Mouse (Mus musculus) heart, adult 2 months (tissue): ENCODE measurements around the gene Pold2.

Experiments used
- CTCF ChIP-seq: fragments of 200-600 bp; IDR thresholded peaks from 2 replicates; pipeline ENCODE4 v1.8.1; 2022; ENCODE audit warnings: antibody characterized with exemption, mild to moderate bottlenecking, moderate library complexity
- EP300 ChIP-seq: fragments of 200-500 bp; IDR thresholded peaks from 2 replicates; pipeline ENCODE4 v1.6.1; 2011; ENCODE audit warnings: low read depth, low read length, control low read depth; ENCODE audit not compliant: insufficient read depth

DNA sequence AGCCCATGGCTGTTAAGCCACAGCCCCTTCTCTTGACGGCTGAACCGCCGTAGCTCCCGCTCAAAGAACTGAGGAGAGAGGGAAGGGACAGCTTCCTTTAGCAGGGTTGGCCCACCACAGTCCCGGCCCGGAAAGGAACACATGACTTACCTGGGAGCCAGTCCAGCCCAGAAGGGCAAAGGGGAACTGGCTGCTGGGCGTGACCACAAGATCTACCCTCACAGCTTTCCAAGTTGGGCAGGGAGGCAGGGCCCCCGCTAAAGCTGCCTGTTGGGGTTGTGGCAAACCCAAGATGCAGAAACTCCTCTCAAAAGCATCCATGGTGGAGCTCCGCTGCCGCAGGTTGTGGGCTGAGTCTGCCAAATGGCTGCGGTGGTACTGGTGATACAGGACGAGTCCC, 48.8 kb downstream of the Pold2 start:
- TF ChIP-seq EP300 (no peak), CTCF (no peak)
